Mouse (Mus musculus): ENCODE results near the gene Tdrd12. TPM values are rescaled to one million over a fixed set of nuclear protein-coding genes. Genes with fewer than 3 reads are reported as not detected.

Gene Tdrd12
- 1.5 and 1.7 TPM in 2 replicates for polyA plus RNA-seq (2015; fragmentation: Nextera tagmentation; extraction: Ambion mirVana)

DNA sequence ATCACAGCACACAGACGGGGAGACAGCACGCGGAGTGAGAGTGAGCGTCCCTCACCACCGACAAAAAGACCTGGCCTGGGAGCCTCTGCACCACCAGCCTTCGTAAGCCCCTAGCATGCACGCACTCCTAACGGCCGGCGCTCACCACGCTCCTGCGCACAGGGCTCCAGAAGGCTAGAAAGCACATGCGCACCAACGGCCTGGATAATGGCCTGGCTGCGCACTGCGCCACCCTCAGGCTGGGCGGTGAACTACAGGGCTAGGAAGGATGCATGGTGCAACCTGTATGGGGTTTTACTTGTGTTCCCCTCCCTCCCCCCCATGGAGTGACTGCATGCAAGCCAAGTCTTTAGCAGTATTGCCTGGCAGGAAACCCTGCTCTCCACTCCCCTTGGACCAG is at the start of gene Tdrd12:
Tdrd12 (minus strand) TSS at position 184 of the 400 bp plus-strand sequence.
- H3K9ac ChIP-seq (ENCODE audit: low read length): no peak within 1 kb of the TSS
- no peaks in the 10 kb centered on the region for H3K36me3 ChIP-seq (ENCODE audit: control insufficient read depth, insufficient read depth)
- no peaks in the 10 kb centered on the region for H3K9me3 ChIP-seq (replicated peaks; ENCODE audit: control insufficient read depth, low read length)
- H3K4me2 ChIP-seq (ENCODE audit: low read depth, low read length): no peak within 1 kb of the TSS
- no peak for ATAC-seq (replicated peaks; ENCODE audit: extremely low read depth, insufficient read depth, low FRiP score)
- no peak within 1 kb of the TSS for H3K4me3 ChIP-seq (ENCODE audit: low read length)
- H3K4me1 ChIP-seq (ENCODE audit: control insufficient read depth, insufficient read depth, low read length): no peaks in the 10 kb centered on the region
- WGBS: 85% methylated on average over 17 of the region's 17 CpGs
- H3K27me3 ChIP-seq (ENCODE audit: control insufficient read depth, insufficient read depth, low read length): no peaks in the 10 kb centered on the region
- no peak within 1 kb of the TSS for H3K27ac ChIP-seq (ENCODE audit: low read length)

DNA sequence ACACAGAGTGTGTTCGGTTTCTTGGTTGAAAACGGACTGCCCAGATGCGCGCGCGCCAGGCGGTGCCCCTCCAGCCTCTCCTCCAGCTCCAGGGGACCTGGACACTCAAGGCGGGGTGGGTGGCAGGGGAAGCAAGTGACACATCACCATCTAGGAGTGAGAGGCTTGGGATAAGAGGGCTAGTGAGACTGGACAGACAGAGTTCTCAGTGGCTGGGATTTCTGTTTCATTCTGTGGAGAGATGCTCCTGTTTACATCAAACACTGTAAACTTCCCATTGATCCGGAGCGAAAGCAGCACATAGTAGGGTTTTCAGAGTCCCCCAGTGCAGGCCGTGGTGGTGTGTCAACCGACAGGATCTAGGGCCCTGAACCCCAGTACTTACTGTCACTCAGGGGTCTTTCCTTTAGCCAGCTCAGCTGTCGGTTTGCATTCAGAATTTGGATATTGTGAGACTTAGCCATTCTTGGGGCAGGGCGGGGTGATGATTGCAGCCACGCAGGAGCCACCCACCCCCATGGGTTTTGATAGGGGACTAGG is 49.4 kb upstream of the Tdrd12 start:
- Histone ChIP-seq H3K9ac (ENCODE audit: low read length) (peak overlapping the region; percentile 88), H3K36me3 (ENCODE audit: control insufficient read depth, insufficient read depth) (no peaks in the 10 kb centered on the region; the same call in 1 of the 2 replicates), H3K4me1 (ENCODE audit: control insufficient read depth, insufficient read depth, low read length) (peaks cover 21% of the 10 kb centered on the region), H3K27ac (ENCODE audit: low read length) (no peak overlapping the region), H3K4me2 (ENCODE audit: low read depth, low read length) (peak overlapping the region; percentile 96), H3K9me3 (replicated peaks; ENCODE audit: control insufficient read depth, low read length) (no peaks in the 10 kb centered on the region), H3K27me3 (ENCODE audit: control insufficient read depth, insufficient read depth, low read length) (peaks cover 10% of the 10 kb centered on the region), H3K4me3 (ENCODE audit: low read length) (peak overlapping the region; percentile 97)
- no peak for ATAC-seq (replicated peaks; ENCODE audit: extremely low read depth, insufficient read depth, low FRiP score)
- 20% methylated on average over 15 of the region's 15 CpGs for WGBS

DNA sequence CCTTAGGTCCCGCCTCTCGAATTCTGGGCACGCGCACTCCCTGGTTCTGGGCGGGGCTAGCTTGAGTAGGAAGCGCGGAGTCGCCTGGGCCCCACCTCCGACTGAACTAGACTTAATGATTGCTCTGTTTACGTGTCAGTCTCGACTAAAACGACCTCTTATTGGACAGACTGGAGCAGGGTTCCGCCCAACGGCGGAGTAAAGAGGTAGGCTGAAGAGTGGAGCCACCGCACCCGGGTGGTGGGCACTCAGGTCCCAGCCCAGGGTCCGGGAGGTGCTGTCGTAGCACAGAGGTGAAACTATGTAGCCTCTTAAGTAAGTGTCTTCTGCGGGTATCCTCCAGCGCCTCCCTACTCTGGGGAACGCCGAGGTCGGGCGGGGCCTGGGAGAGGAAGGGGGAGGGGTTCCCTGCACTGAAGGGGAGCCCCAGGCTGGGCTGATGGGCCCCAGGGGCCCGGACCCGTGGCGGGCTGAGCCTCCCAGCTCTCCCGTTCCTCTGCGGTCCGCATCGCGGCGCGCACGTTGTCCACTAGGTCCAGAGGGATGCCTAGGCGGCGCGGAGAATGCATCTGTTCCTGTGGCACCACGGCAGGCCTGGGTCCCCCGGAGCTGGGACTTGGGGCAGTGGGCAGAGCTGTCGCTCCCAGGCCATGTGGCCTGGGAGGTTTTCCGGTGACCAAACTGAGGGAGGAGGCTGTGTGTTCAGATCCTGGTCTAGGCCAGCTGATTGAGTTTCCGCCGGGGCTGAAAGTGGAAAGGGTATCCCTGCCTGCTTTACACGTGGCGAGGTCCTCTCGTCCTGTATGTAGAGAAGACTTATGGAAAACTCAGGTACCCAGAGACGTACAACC is 48.7 kb upstream of the Tdrd12 start, which contains the start of gene Ankrd27:
Ankrd27 (plus strand) TSS at position 190 of the 851 bp plus-strand sequence.
- Histone ChIP-seq H3K4me1 (ENCODE audit: control insufficient read depth, insufficient read depth, low read length) (peaks cover 21% of the 10 kb centered on the region), H3K9ac (ENCODE audit: low read length) (peak within 1 kb of the TSS; percentile 88), H3K36me3 (ENCODE audit: control insufficient read depth, insufficient read depth) (no peaks in the 10 kb centered on the region), H3K4me3 (ENCODE audit: low read length) (peak within 1 kb of the TSS; percentile 97), H3K4me2 (ENCODE audit: low read depth, low read length) (peak within 1 kb of the TSS; percentile 96), H3K9me3 (replicated peaks; ENCODE audit: control insufficient read depth, low read length) (no peaks in the 10 kb centered on the region), H3K27ac (ENCODE audit: low read length) (peak within 1 kb of the TSS; percentile 78), H3K27me3 (ENCODE audit: control insufficient read depth, insufficient read depth, low read length) (peaks cover 10% of the 10 kb centered on the region)
- under 1% methylated on average over 49 of the region's 49 CpGs for WGBS
- peak; percentile 97 for ATAC-seq (replicated peaks; ENCODE audit: extremely low read depth, insufficient read depth, low FRiP score)

- H3K27ac ChIP-seq (ENCODE audit: low read length): peak within 1 kb of the TSS; percentile 78
- no peaks in the 10 kb centered on the region for H3K36me3 ChIP-seq (ENCODE audit: control insufficient read depth, insufficient read depth)
- peak within 1 kb of the TSS; percentile 96 for H3K4me2 ChIP-seq (ENCODE audit: low read depth, low read length)
- ATAC-seq (replicated peaks; ENCODE audit: extremely low read depth, insufficient read depth, low FRiP score): peak; percentile 71
- peaks cover 10% of the 10 kb centered on the region for H3K27me3 ChIP-seq (ENCODE audit: control insufficient read depth, insufficient read depth, low read length)
- peak within 1 kb of the TSS; percentile 97 for H3K4me3 ChIP-seq (ENCODE audit: low read length)
- H3K4me1 ChIP-seq (ENCODE audit: control insufficient read depth, insufficient read depth, low read length): peaks cover 19% of the 10 kb centered on the region
- under 1% methylated on average over 45 of the region's 45 CpGs for WGBS
- H3K9me3 ChIP-seq (replicated peaks; ENCODE audit: control insufficient read depth, low read length): no peaks in the 10 kb centered on the region
- H3K9ac ChIP-seq (ENCODE audit: low read length): peak within 1 kb of the TSS; percentile 88
Measured at GRCm38 (mm10) chr7:35585191-35586054, 47.9 kb upstream of the Tdrd12 start, which contains the start of gene Rgs9bp. Gene Rgs9bp (minus strand): TSS chr7:35585582.

DNA sequence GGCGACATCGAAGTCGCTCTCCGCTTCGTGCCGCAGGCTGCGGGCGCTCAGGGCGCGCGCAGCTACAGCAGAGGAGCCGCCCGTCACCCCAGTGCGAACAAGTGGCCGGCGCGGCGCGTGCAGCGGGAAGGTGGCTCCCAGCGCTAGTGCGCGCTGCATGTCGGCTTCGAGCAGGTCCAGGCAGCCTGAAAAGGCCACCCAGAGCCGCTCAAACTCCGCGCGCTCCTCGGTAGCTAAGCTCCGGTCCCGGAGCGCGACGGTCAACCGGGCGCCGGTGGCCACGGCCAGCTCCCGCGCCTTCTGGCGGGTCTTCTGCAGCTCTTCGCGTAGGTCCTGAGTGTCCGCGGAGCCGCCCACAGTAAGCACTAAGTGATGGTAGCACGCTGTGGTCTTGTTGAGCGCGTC is 47.2 kb upstream of the Tdrd12 start:
- Histone ChIP-seq H3K27ac (ENCODE audit: low read length) (no peak overlapping the region), H3K4me3 (ENCODE audit: low read length) (peak overlapping the region; percentile 97)
- no peak for ATAC-seq (replicated peaks; ENCODE audit: extremely low read depth, insufficient read depth, low FRiP score)

GRCm38 (mm10) chr7:35584068-35584785 is 46.7 kb upstream of the Tdrd12 start:
- peaks cover 10% of the 10 kb centered on the region for H3K27me3 ChIP-seq (ENCODE audit: control insufficient read depth, insufficient read depth, low read length)
- 5% methylated on average over 36 of the region's 36 CpGs for WGBS
- H3K9ac ChIP-seq (ENCODE audit: low read length): peak overlapping the region; percentile 57
- no peaks in the 10 kb centered on the region for H3K36me3 ChIP-seq (ENCODE audit: control insufficient read depth, insufficient read depth)
- peak overlapping the region; percentile 97 for H3K4me3 ChIP-seq (ENCODE audit: low read length)
- H3K4me1 ChIP-seq (ENCODE audit: control insufficient read depth, insufficient read depth, low read length): peaks cover 19% of the 10 kb centered on the region
- H3K27ac ChIP-seq (ENCODE audit: low read length): no peak overlapping the region
- H3K9me3 ChIP-seq (replicated peaks; ENCODE audit: control insufficient read depth, low read length): no peaks in the 10 kb centered on the region
- ATAC-seq (replicated peaks; ENCODE audit: extremely low read depth, insufficient read depth, low FRiP score): no peak
- H3K4me2 ChIP-seq (ENCODE audit: low read depth, low read length): peak overlapping the region; percentile 96

More for the DNA sequence above, 47.2 kb upstream of the Tdrd12 start:
- no peaks in the 10 kb centered on the region for H3K9me3 ChIP-seq (replicated peaks; ENCODE audit: control insufficient read depth, low read length)
- peak overlapping the region; percentile 96 for H3K4me2 ChIP-seq (ENCODE audit: low read depth, low read length)
- peak overlapping the region; percentile 57 for H3K9ac ChIP-seq (ENCODE audit: low read length)
- under 1% methylated on average over 47 of the region's 50 CpGs for whole genome bisulfite sequencing
- peaks cover 10% of the 10 kb centered on the region for H3K27me3 ChIP-seq (ENCODE audit: control insufficient read depth, insufficient read depth, low read length)
- H3K36me3 ChIP-seq (ENCODE audit: control insufficient read depth, insufficient read depth): no peaks in the 10 kb centered on the region
- H3K4me1 ChIP-seq (ENCODE audit: control insufficient read depth, insufficient read depth, low read length): peaks cover 19% of the 10 kb centered on the region

DNA sequence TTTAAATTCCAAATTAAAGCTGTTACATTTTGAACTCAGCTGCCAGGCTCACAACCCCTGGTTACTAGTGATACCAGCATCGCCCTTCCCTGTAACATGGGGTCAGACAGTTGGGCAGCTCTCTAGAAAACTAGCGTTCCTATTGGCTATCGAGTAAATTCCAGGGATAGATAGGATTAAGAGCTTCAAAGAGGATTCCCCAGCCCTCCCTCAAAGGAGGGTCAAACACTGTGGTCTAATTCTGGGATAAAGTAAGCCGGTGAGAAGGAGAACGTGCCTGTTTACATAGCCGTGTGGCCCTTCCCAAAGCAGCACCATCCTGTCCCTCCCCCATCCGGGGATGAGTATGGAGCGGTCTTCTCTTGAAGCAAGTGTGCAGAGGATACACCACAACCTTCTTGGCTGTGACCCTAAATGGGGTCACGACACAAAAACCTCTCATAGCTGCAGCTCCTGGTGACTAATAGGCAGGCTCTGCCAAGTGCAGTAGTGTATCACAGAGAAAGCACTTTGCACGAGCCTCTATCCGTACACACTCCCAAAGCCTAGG is 46.0 kb upstream of the Tdrd12 start:
- ATAC-seq (replicated peaks; ENCODE audit: extremely low read depth, insufficient read depth, low FRiP score): no peak
- Histone ChIP-seq H3K27ac (ENCODE audit: low read length) (no peak overlapping the region), H3K36me3 (ENCODE audit: control insufficient read depth, insufficient read depth) (no peaks in the 10 kb centered on the region), H3K4me2 (ENCODE audit: low read depth, low read length) (no peak overlapping the region), H3K9ac (ENCODE audit: low read length) (no peak overlapping the region), H3K27me3 (ENCODE audit: control insufficient read depth, insufficient read depth, low read length) (peaks cover 10% of the 10 kb centered on the region), H3K9me3 (replicated peaks; ENCODE audit: control insufficient read depth, low read length) (no peaks in the 10 kb centered on the region), H3K4me3 (ENCODE audit: low read length) (no peak overlapping the region), H3K4me1 (ENCODE audit: control insufficient read depth, insufficient read depth, low read length) (peaks cover 19% of the 10 kb centered on the region)
- 19% methylated on average over 11 of the region's 11 CpGs for WGBS

- 72% methylated on average over 5 of the region's 5 CpGs for WGBS
- H3K9ac ChIP-seq (ENCODE audit: low read length): no peak overlapping the region
- ATAC-seq (replicated peaks; ENCODE audit: extremely low read depth, insufficient read depth, low FRiP score): no peak
- no peak overlapping the region for H3K27ac ChIP-seq (ENCODE audit: low read length)
- no peaks in the 10 kb centered on the region for H3K36me3 ChIP-seq (ENCODE audit: control insufficient read depth, insufficient read depth)
- H3K27me3 ChIP-seq (ENCODE audit: control insufficient read depth, insufficient read depth, low read length): peaks cover 10% of the 10 kb centered on the region
- no peak overlapping the region for H3K4me3 ChIP-seq (ENCODE audit: low read length)
- H3K9me3 ChIP-seq (replicated peaks; ENCODE audit: control insufficient read depth, low read length): no peaks in the 10 kb centered on the region
- H3K4me1 ChIP-seq (ENCODE audit: control insufficient read depth, insufficient read depth, low read length): peaks cover 15% of the 10 kb centered on the region
- H3K4me2 ChIP-seq (ENCODE audit: low read depth, low read length): no peak overlapping the region
Measured at GRCm38 (mm10) chr7:35582719-35583118, 45.2 kb upstream of the Tdrd12 start.

Data from heart, embryonic 16.5 days (tissue).